Mouse (Mus musculus) testis, adult 2 months (tissue): ENCODE data around the gene Il20rb. TPM values are rescaled to one million over a fixed set of nuclear protein-coding genes. Genes with fewer than 3 reads are reported as not detected.
A peak's percentile ranks its signal among the peaks of the same experiment; 100 is the strongest.

Source experiments
- H3K27ac ChIP-seq: fragments of 200-500 bp; 2 replicates; pipeline ENCODE4 v1.5.1; 2012; ENCODE audit warnings: low read depth, low read length; ENCODE audit not compliant: control insufficient read depth, insufficient read depth
- H3K27me3 ChIP-seq: fragments of 200-500 bp; 2 replicates; pipeline ENCODE4 v1.6.1; 2012; ENCODE audit warnings: mild to moderate bottlenecking, low read length, moderate library complexity; ENCODE audit not compliant: control insufficient read depth, insufficient read depth
- H3K36me3 ChIP-seq: fragments of 200-500 bp; 2 replicates; pipeline ENCODE4 v1.6.1; 2012; ENCODE audit warnings: mild to moderate bottlenecking, low read length; ENCODE audit not compliant: control insufficient read depth, insufficient read depth
- H3K4me1 ChIP-seq: fragments of 200-500 bp; 2 replicates; pipeline ENCODE4 v1.6.1; 2012; ENCODE audit warnings: low read length; ENCODE audit not compliant: control insufficient read depth, insufficient read depth
- H3K4me3 ChIP-seq: fragments of 200-500 bp; 2 replicates; pipeline ENCODE4 v1.5.1; 2012; ENCODE audit warnings: low read depth, mild to moderate bottlenecking, low read length, moderate library complexity, mixed read lengths; ENCODE audit not compliant: control insufficient read depth
- CTCF ChIP-seq: fragments of 200-500 bp; IDR thresholded peaks from 2 replicates; pipeline ENCODE4 v1.5.1; 2012; ENCODE audit warnings: low read depth, mild to moderate bottlenecking, inconsistent platforms, low read length, moderate library complexity; ENCODE audit not compliant: control insufficient read depth, insufficient read depth, insufficient replicate concordance
- POLR2A ChIP-seq: fragments of 200-500 bp; IDR thresholded peaks from 2 replicates; pipeline ENCODE4 v1.6.1; 2012; ENCODE audit warnings: low read depth, mild to moderate bottlenecking, inconsistent platforms, low read length, moderate library complexity; ENCODE audit not compliant: control insufficient read depth
- polyA plus RNA-seq: library from polyadenylated mRNA; depleted of rRNA; stranded (reverse); fragments of >200 nt; gene quantifications from 2 replicates; pipeline ENCODE4 v1.2.3, GENCODE M21; 2012

Il20rb gene
- polyA plus RNA-seq, 1 experiment: 2.1 TPM

DNA sequence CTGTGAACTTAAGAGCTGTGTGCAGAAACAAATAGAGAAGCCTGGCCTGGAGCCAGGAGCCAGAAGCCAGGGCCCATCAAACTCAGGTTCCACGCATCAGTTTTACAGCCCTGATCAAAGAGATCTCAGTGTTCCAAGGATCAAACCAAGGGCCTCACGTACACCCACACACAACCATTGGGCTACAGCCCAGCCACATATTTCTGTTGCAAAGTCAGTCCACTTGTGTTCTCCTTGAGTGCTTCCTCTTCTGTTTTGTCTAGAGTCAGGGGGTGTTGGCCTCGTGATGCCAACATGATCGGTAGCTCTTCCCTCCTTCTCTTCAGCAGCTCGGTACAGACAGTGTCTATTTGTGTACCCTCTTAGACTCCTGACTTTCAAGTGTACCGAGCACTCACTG lies 34.2 kb downstream of the Il20rb start:
- no peak overlapping the region for H3K27ac ChIP-seq
- no peaks in the 10 kb centered on the region for H3K27me3 ChIP-seq
- TF ChIP-seq POLR2A (no peak), CTCF (no peak)
- no peaks in the 10 kb centered on the region for H3K36me3 ChIP-seq
- no peak overlapping the region for H3K4me3 ChIP-seq
- H3K4me1 ChIP-seq: peaks cover 6% of the 10 kb centered on the region

DNA sequence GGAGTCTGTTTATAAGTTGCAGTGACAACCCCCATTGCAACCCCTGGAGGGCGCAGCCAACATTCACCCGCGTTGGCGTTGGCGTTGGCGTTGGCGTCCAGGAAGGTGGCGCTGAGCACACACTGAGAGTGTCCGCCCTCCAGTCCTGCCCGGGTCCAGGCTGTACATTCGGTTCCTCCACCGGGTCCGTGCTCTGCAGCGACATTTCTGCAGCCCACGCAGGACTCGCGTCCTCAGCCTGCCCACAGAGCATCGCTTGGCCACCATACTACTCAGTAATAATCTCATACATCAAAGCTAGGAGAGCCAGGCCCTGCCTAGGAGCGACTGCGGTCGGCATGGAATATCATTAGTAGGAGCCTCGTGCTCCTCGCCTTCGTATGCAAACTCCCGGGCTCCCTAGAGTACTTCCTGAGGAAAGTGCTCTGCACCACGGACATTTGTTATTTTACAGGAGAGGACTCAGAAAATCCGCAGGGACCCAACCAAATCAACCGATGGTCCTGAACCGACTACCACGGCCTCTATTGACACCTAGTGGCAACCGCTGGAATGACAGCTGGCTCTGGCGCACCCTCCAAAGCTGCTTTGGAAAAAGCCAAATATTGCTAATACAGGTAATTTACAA lies 40.4 kb downstream of the Il20rb start:
- Histone ChIP-seq H3K36me3 (no peaks in the 10 kb centered on the region), H3K4me3 (peak overlapping the region; percentile 83), H3K27ac (no peak overlapping the region), H3K4me1 (peaks cover 8% of the 10 kb centered on the region), H3K27me3 (no peaks in the 10 kb centered on the region)
- TF ChIP-seq CTCF (peak; percentile 89), POLR2A (no peak)

DNA sequence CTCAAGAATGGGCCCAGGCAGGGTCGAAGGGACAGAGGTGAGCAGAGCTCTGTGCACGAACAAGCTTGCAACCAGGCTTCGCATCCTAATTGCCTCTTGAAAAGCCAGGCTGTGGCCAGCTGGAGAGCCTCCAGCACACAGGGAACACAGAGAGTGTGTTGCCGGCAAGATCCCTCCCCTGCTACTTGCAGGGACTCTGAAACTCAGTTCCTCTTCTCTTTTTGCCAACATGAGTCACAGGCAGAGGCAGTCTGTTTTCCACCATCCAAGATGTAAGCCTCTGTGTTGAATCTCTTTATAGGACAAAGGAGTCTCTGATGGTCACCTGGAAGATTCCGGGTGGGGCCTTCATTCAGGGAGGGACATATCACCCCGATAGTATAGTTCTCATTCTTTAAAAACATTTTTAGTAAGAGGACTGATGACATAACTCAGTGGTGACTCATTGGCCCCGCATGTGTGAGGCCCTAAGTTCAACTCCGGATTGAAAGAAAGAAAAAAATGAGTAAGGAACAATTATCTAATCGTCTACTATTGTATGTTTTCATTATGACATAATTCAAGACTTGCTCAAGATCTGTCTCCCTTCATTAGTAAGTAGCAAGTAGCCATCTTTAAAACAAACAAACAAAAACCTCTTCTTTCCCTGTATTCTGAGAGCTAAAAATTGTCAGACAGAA lies 46.3 kb downstream of the Il20rb start:
- Histone ChIP-seq H3K27ac (no peak overlapping the region), H3K36me3 (no peaks in the 10 kb centered on the region), H3K4me3 (no peak overlapping the region), H3K4me1 (no peaks in the 10 kb centered on the region), H3K27me3 (no peaks in the 10 kb centered on the region)
- TF ChIP-seq POLR2A (no peak), CTCF (no peak)

GRCm38 (mm10) chr9:100439481-100439880 lies 47.1 kb downstream of the Il20rb start:
- no peaks in the 10 kb centered on the region for H3K4me1 ChIP-seq
- no peak overlapping the region for H3K27ac ChIP-seq
- no peaks in the 10 kb centered on the region for H3K27me3 ChIP-seq
- no peak overlapping the region for H3K4me3 ChIP-seq
- H3K36me3 ChIP-seq: no peaks in the 10 kb centered on the region
- TF ChIP-seq POLR2A (no peak), CTCF (no peak)

GRCm38 (mm10) chr9:100438994-100439393 lies 47.6 kb downstream of the Il20rb start:
- no peaks in the 10 kb centered on the region for H3K36me3 ChIP-seq
- no peaks in the 10 kb centered on the region for H3K27me3 ChIP-seq
- no peak overlapping the region for H3K27ac ChIP-seq
- H3K4me1 ChIP-seq: no peaks in the 10 kb centered on the region
- no peak for TF ChIP-seq POLR2A
- TF ChIP-seq CTCF: no peak
- H3K4me3 ChIP-seq: no peak overlapping the region

DNA sequence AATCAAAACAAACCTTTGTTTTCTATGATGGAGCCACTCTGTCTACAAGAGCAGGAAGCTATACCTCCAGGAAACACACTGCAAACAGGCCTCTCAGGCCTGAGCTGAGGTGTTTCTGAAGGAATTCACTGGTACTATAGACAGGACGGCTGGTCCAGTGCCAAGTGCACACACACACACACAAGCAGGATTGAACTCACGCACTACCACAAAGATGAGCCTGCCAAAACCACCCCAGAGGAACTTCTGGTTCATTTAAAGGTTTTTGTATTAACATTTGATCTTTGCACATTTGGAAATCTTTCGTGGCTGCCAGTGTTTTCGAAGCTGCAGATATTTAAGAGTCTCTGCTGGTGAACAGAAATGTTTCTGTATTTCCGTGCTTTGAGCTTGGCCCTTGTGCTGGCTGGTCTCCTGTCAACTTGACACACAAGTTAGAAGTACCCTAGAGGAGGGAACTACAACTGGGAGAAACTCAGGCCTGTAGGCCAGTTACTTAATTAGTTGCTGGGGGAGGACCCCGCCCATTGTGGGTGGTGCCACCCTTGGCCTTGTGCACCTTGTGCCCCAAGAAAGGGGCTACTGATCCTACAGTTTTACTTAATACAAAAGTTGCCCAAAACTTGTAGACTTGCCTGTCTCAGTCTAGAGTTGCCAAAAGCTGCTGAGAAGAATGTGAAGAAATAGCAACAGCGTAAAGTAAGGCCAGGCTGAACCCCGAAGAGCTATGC lies 49.6 kb downstream of the Il20rb start:
- H3K4me3 ChIP-seq: no peak overlapping the region
- H3K27ac ChIP-seq: no peak overlapping the region
- H3K4me1 ChIP-seq: no peaks in the 10 kb centered on the region
- H3K36me3 ChIP-seq: no peaks in the 10 kb centered on the region
- H3K27me3 ChIP-seq: no peaks in the 10 kb centered on the region
- TF ChIP-seq POLR2A: no peak
- TF ChIP-seq CTCF: no peak

GRCm38 (mm10) chr9:100431355-100431754 lies 55.2 kb downstream of the Il20rb start:
- Histone ChIP-seq H3K4me3 (no peak overlapping the region), H3K36me3 (no peaks in the 10 kb centered on the region), H3K4me1 (no peaks in the 10 kb centered on the region), H3K27me3 (no peaks in the 10 kb centered on the region), H3K27ac (no peak overlapping the region)
- no peak for TF ChIP-seq POLR2A
- no peak for TF ChIP-seq CTCF
